Mouse (Mus musculus) neural tube, embryonic 11.5 days (tissue): ENCODE data around the gene Dgkg. TPM values are rescaled to one million over a fixed set of nuclear protein-coding genes. Genes with fewer than 3 reads are reported as not detected.
A peak's percentile ranks its signal among the peaks of the same experiment; 100 is the strongest.

Source experiments
- ATAC-seq: fragments of 200-750 bp; cut with Nextera tagmentation; 2 replicates; pipeline ENCODE4 v1.8.0; 2017; ENCODE audit warnings: moderate number of reproducible peaks, mild to moderate bottlenecking, moderate TSS enrichment, moderate library complexity; ENCODE audit not compliant: insufficient read depth, low FRiP score, low TSS enrichment
- DNase-seq: peaks from one replicate; pipeline ENCODE4 v3.0.0-alpha.2; 2015; ENCODE audit warnings: low spot score
- H3K27ac ChIP-seq: fragments of 300-500 bp; sonication (generic); 2 replicates; pipeline ENCODE4 v1.5.1; 2014; ENCODE audit warnings: low read depth, mild to moderate bottlenecking, low read length
- H3K27me3 ChIP-seq: fragments of 300-500 bp; sonication (generic); 2 replicates; pipeline ENCODE4 v1.6.1; 2014; ENCODE audit warnings: mild to moderate bottlenecking, low read length, mixed read lengths; ENCODE audit not compliant: control insufficient read depth, insufficient read depth
- H3K36me3 ChIP-seq: fragments of 300-500 bp; sonication (generic); 2 replicates; pipeline ENCODE4 v1.6.1; 2014; ENCODE audit warnings: mild to moderate bottlenecking, low read length, moderate library complexity, mixed read lengths; ENCODE audit not compliant: control insufficient read depth, insufficient read depth
- H3K4me1 ChIP-seq: fragments of 300-500 bp; sonication (generic); 2 replicates; pipeline ENCODE4 v1.6.1; 2014; ENCODE audit warnings: low read length, mixed read lengths; ENCODE audit not compliant: control insufficient read depth, insufficient read depth
- H3K4me2 ChIP-seq: fragments of 300-500 bp; sonication (generic); 2 replicates; pipeline ENCODE4 v1.6.1; 2014; ENCODE audit warnings: low read depth, mild to moderate bottlenecking, moderate library complexity
- H3K4me3 ChIP-seq: fragments of 300-500 bp; sonication (generic); 2 replicates; pipeline ENCODE4 v1.5.1; 2014; ENCODE audit warnings: low read depth, low read length
- H3K9ac ChIP-seq: fragments of 300-500 bp; sonication (generic); 2 replicates; pipeline ENCODE4 v1.6.1; 2014; ENCODE audit warnings: mild to moderate bottlenecking, low read length
- H3K9me3 ChIP-seq: fragments of 300-500 bp; sonication (generic); 2 replicates; pipeline ENCODE4 v1.6.1; 2016; ENCODE audit warnings: low read length; ENCODE audit not compliant: control insufficient read depth
- WGBS: fragments of 180-500 bp; shearing (Covaris S2); extraction: QIAGEN DNeasy Blood & Tissue Kit; methylation state at CpG from one replicate; pipeline ENCODE4 v1.1.7; 2014; 5-methylcytosine and 5-hydroxymethylcytosine counted together
- polyA plus RNA-seq: library from polyadenylated mRNA; unstranded; fragments of >200 nt; fragmentation: Nextera tagmentation; extraction: Ambion mirVana; gene quantifications from 2 replicates; pipeline ENCODE4 v1.2.1, GENCODE M21; 2014

The Dgkg gene
- polyA plus RNA-seq, 1 experiment from 2014 or later: 0.08 TPM

DNA sequence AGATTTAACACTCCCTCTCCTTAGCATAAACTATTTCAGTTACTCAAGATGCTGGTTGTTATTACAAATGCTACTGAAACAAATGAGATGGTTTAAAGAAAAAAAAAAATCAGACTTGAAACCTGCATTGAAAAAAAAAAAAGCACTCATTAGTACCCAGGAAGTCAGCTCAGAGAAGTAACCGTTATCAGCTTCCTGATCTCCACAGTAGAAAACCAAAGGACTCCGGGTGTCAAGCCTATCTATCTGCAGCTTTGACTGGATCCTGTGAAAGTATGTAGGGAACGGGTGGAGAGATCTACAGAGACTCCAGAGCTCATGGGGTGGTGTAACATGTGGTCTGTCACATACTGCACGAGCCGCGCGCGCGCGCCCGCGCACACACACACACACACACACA lies 225.2 kb downstream of the Dgkg start:
- peaks cover 17% of the 10 kb centered on the region for H3K4me1 ChIP-seq
- H3K4me2 ChIP-seq: no peak overlapping the region
- DNase-seq (no peak), ATAC-seq (no peak)
- WGBS: 92% methylated on average over 11 of the region's 12 CpGs
- peaks cover 4% of the 10 kb centered on the region; the same call in 1 of the 2 replicates for H3K27me3 ChIP-seq
- no peak overlapping the region for H3K4me3 ChIP-seq
- no peak overlapping the region for H3K9ac ChIP-seq
- H3K36me3 ChIP-seq: no peaks in the 10 kb centered on the region
- H3K9me3 ChIP-seq: no peaks in the 10 kb centered on the region
- H3K27ac ChIP-seq: no peak overlapping the region

DNA sequence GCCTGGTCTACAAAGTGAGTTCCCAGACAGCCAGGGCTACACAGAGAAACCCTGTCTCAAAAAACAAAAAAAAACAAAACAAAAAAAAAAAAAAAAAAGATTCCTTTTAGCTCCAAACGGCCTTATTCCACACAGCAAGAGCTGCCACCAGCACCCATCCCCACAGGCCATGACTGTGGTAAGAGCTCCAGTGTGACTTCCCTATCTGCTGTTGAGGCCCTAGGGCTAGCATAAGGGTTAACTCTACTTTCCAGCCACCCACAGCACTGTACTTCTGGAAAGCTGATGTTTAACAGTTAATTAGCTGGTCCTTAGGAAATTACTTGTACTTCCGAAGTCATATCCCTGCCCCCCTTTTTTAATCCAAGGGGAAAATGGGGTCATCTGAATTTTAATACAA lies 225.7 kb downstream of the Dgkg start:
- Histone ChIP-seq H3K9ac (no peak overlapping the region), H3K9me3 (no peaks in the 10 kb centered on the region), H3K27ac (no peak overlapping the region), H3K4me2 (no peak overlapping the region), H3K4me3 (no peak overlapping the region), H3K4me1 (peaks cover 17% of the 10 kb centered on the region), H3K27me3 (peaks cover 4% of the 10 kb centered on the region; the same call in 1 of the 2 replicates), H3K36me3 (no peaks in the 10 kb centered on the region)
- 63% methylated on average over 2 of the region's 2 CpGs for WGBS
- DNase-seq (no peak), ATAC-seq (no peak)

DNA sequence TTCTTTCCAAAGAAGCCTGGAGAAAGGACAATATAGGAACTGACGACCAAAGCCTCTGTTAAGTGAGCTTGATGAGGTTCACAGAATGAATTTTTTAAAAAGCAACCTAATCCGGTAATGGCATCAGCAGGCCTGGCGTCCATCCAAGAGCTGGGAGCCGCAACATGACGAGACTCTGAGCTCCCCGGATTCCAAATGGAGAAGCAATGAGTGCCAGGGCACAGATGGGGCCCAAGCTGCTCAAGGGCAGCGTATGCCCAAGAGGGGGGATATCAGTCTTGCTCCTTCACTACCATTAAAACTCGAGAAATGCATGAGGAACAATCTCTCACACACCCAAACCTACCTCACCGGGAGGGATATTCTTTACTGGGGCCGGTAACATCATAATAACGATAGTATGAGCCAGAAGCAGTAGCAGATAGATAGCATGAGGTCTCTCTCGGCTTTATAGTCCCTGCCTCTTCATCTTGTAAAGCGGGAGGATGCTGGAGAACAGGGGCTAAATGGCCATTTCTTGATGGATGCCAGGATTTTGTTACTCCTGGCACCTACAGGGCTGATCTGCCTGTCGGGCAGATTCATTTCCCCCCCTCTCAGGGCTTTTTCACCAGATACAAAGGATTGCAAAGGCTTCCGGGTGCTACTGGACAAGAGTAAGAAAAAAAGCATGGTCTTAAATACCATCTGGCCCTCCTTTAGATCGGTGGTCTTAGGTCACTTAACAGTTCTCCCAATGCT lies 226.6 kb downstream of the Dgkg start:
- Histone ChIP-seq H3K27ac (0 out of 2 replicates have a peak overlapping the region, but pooled peaks have one; percentile 1), H3K36me3 (no peaks in the 10 kb centered on the region), H3K9me3 (no peaks in the 10 kb centered on the region), H3K9ac (no peak overlapping the region), H3K4me1 (peaks cover 17% of the 10 kb centered on the region), H3K27me3 (no peaks in the 10 kb centered on the region), H3K4me2 (no peak overlapping the region), H3K4me3 (no peak overlapping the region)
- 71% methylated on average over 16 of the region's 16 CpGs for WGBS
- no peak for DNase-seq
- ATAC-seq: no peak

DNA sequence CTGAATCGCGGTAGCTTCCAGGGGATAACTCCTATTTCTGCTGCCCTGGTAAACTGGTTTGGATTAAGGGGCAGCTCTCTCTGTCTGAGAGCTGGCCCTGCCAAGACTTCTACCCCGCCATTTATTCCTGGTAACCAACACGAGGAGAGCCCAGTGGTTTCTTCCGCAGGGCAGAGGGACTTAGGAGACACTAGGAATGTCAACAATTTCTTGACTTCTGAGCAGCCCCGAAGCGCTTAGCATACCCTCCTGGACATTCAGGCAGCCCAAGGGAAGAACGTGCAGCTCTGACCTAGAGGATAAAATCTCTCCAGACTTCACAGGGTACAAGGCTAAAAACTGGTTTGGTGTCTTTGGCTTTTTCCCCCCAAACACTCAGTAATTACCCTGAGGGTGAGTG lies 227.6 kb downstream of the Dgkg start:
- Histone ChIP-seq H3K27ac (0 out of 2 replicates have a peak overlapping the region, but pooled peaks have one; percentile 10), H3K9me3 (no peaks in the 10 kb centered on the region), H3K4me3 (no peak overlapping the region), H3K4me1 (peaks cover 13% of the 10 kb centered on the region), H3K4me2 (peak overlapping the region; percentile 41), H3K36me3 (no peaks in the 10 kb centered on the region), H3K9ac (no peak overlapping the region), H3K27me3 (no peaks in the 10 kb centered on the region)
- WGBS: 5% methylated on average over 8 of the region's 8 CpGs
- DNase-seq: no peak
- peak; percentile 20; the same call in 1 of the 2 replicates for ATAC-seq

DNA sequence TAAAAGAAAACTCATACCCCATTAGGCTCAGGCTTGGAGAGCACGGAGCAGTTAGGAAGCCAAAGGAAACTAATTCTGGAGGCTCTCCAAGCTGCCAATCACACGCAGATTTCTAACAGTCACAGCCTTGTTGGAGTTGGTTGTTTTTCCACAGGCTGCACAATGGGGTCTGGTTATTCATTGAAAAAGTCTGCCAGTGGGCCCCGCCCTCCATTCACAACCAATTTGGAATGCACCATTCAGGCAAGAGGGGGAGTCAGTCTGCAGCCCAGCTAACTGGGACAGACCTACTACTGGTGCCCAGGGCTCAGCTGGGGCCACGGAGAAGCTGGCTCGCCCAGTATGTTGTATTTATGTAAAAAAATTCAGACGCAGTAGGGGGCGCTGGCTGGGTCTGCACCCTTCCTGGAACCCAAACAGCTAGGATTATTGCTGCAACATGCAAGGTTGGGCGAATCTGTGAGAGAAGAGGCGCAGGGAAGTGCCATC lies 228.1 kb downstream of the Dgkg start:
- Histone ChIP-seq H3K9me3 (no peaks in the 10 kb centered on the region), H3K36me3 (no peaks in the 10 kb centered on the region), H3K4me1 (peaks cover 9% of the 10 kb centered on the region; the same call in 1 of the 2 replicates), H3K4me2 (peak overlapping the region; percentile 41), H3K4me3 (no peak overlapping the region), H3K27me3 (no peaks in the 10 kb centered on the region), H3K9ac (no peak overlapping the region), H3K27ac (0 out of 2 replicates have a peak overlapping the region, but pooled peaks have one; percentile 10)
- WGBS: 5% methylated on average over 9 of the region's 9 CpGs
- ATAC-seq: peak; percentile 91
- DNase-seq: peak; percentile 89

DNA sequence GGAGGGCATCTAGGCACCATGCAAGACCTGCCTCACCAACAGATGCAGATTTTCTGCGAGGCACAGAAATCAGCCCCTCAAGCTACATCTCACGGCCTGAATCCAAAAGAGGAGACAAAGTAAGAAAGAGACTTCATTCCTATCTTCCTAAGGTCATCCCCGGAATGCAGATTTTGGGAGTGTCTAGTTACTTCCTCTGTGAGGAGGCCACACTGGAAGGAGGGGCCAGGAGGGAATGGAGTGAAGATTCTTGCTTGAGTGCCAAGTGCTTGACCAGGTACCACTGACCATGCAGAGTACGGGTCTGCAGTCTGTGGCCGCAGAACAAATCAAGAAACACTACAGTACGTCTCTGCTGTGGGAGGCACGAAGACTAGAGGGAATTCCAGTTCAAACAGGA lies 230.2 kb downstream of the Dgkg start:
- 84% methylated on average over 7 of the region's 7 CpGs for WGBS
- ATAC-seq (no peak), DNase-seq (no peak)
- Histone ChIP-seq H3K9ac (no peak overlapping the region), H3K4me2 (no peak overlapping the region), H3K36me3 (no peaks in the 10 kb centered on the region), H3K27me3 (no peaks in the 10 kb centered on the region), H3K4me1 (0 out of 2 replicates have a peak, but pooled peaks cover 6% of the 10 kb centered on the region), H3K4me3 (no peak overlapping the region), H3K27ac (no peak overlapping the region), H3K9me3 (no peaks in the 10 kb centered on the region)

DNA sequence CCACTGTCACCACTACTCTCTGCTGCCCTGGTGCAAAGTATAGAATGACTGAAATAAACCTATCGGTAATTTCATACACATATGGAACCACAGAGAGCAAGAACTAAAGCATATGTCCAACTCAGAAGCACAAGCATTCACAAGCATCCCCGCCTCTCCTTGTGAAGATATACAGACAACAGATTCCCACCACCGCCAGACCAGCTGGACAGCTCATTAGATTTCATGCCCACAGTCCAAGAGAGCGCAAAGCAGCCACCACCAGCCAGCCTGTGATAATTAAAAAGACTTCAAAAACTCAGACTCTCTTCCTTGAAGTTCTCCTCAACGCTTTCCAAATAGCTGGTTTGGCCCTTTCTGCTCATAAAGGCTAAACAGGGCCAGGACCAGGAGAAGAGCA lies 234.8 kb downstream of the Dgkg start:
- WGBS: 67% methylated on average over 5 of the region's 5 CpGs
- Histone ChIP-seq H3K27me3 (no peaks in the 10 kb centered on the region), H3K4me1 (no peaks in the 10 kb centered on the region), H3K9me3 (no peaks in the 10 kb centered on the region), H3K4me3 (no peak overlapping the region), H3K4me2 (no peak overlapping the region), H3K9ac (no peak overlapping the region), H3K27ac (no peak overlapping the region), H3K36me3 (no peaks in the 10 kb centered on the region)
- ATAC-seq (no peak), DNase-seq (no peak)
